ENCODE assay signal across 14 mouse cellular contexts in the genomic region with DNA sequence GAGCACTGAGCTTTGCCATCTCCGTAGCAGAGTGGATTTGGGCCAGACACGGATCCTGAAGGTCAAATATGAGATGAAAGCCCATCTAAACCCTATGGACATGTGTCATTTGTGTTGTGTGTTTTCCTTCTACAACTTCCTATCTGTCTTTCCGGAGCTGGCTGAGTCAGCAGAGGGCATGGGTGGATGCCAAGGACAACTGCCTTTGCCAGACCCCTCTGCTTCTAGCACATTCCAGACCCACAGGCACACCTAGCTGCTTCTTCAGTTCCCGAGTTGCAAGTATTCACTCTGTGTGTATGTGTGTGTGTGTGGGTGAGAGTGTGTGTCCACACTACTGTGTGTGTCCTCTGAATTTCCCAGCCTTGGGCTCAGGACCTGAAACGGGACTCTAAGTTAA.
A peak's percentile ranks its signal among the peaks of the same experiment; 100 is the strongest.
DNase-seq lines count a peak whose midpoint lies in the region.
"Had no signal": no experiment of that assay in that cellular context is flagged by ENCODE, and none has a peak within 500 bp of the region (broad histone marks: within the 10 kb centered on the region; RNA-seq: fewer than 3 reads in every experiment).

No protein-coding gene starts in this region.

- DNase-seq in adrenal gland, adult 2 months, result peak; percentile 61
- no peak for DNase-seq in adrenal gland, postnatal 4 days (ENCODE audit: low spot score in 2 of 2)
- peak; percentile 23 for DNase-seq in gastrocnemius, postnatal 10 days
- no peak for DNase-seq in gastrocnemius, postnatal 4 days (ENCODE audit: low spot score in 2 of 2)
- peak; percentile 32 to 51 for DNase-seq in heart, postnatal 14 days
- no peak for DNase-seq in heart, adult 9 months (ENCODE audit: low spot score in 2 of 2)
- peak; percentile 43 for DNase-seq in adrenal gland, postnatal 25 days
- DNase-seq: cerebellum, postnatal 36 days; layer of hippocampus, postnatal 36 days; liver, postnatal 0 days; lung, postnatal 36 days; right cerebral cortex, postnatal 14 days; thymus, adult 2 months; thymus, postnatal 4 days had no signal

- intact Hi-C loops in heart, postnatal 14 days (cut with DNase I), result no loop called here

Comparison
In these comparisons a context has a peak if more than half of its experiments do, and no peak if none do; other contexts are left out.
1. DNase-seq: peak in adrenal gland, adult 2 months (single experiment), gastrocnemius, postnatal 10 days (single experiment), heart, postnatal 14 days (2 of 2) and adrenal gland, postnatal 25 days (single experiment); none in adrenal gland, postnatal 4 days (0 of 2), gastrocnemius, postnatal 4 days (0 of 2) and heart, adult 9 months (0 of 2).